Mouse (Mus musculus) neural tube, embryonic 15.5 days (tissue): ENCODE data around the gene Ptprm. TPM values are rescaled to one million over a fixed set of nuclear protein-coding genes. Genes with fewer than 3 reads are reported as not detected.

Source experiments
- ATAC-seq: fragments of 200-750 bp; cut with Nextera tagmentation; 2 replicates; pipeline ENCODE4 v1.8.0; 2017; ENCODE audit warnings: mild to moderate bottlenecking, moderate TSS enrichment, moderate library complexity; ENCODE audit not compliant: low FRiP score
- H3K27ac ChIP-seq: fragments of 300-500 bp; sonication (generic); replicated peaks from 2 replicates; pipeline ENCODE4 v1.5.1; 2015; ENCODE audit warnings: mild to moderate bottlenecking, inconsistent platforms
- H3K27me3 ChIP-seq: fragments of 300-500 bp; sonication (generic); replicated peaks from 2 replicates; pipeline ENCODE4 v1.6.1; 2015; ENCODE audit warnings: inconsistent platforms
- H3K36me3 ChIP-seq: fragments of 300-500 bp; sonication (generic); 2 replicates; pipeline ENCODE4 v1.6.1; 2015; ENCODE audit warnings: inconsistent platforms
- H3K4me1 ChIP-seq: fragments of 300-500 bp; sonication (generic); 2 replicates; pipeline ENCODE4 v1.6.1; 2015; ENCODE audit warnings: inconsistent platforms
- H3K4me2 ChIP-seq: fragments of 300-500 bp; sonication (generic); 2 replicates; pipeline ENCODE4 v1.6.1; 2015; ENCODE audit warnings: inconsistent platforms, mild to moderate bottlenecking, moderate library complexity
- H3K4me3 ChIP-seq: fragments of 300-500 bp; sonication (generic); replicated peaks from 2 replicates; pipeline ENCODE4 v1.5.1; 2015; ENCODE audit warnings: mild to moderate bottlenecking, inconsistent platforms
- H3K9ac ChIP-seq: fragments of 300-500 bp; sonication (generic); replicated peaks from 2 replicates; pipeline ENCODE4 v1.6.1; 2015; ENCODE audit warnings: mild to moderate bottlenecking, inconsistent platforms
- H3K9me3 ChIP-seq: fragments of 300-500 bp; sonication (generic); replicated peaks from 2 replicates; pipeline ENCODE4 v1.6.1; 2016; ENCODE audit warnings: inconsistent platforms
- WGBS: fragments of 180-500 bp; shearing (Covaris S2); methylation state at CpG from one replicate; pipeline ENCODE4 v1.1.7; 2015; ENCODE audit warnings: mixed read lengths; 5-methylcytosine and 5-hydroxymethylcytosine counted together
- polyA plus RNA-seq: library from polyadenylated mRNA; unstranded; fragments of >200 nt; fragmentation: Nextera tagmentation; extraction: Ambion mirVana; gene quantifications from 2 replicates; pipeline ENCODE4 v1.2.1, GENCODE M21; 2015

The Ptprm gene
- polyA plus RNA-seq, 1 experiment from 2014 or later = 25.3 TPM

- no peak overlapping the region for H3K4me2 ChIP-seq
- ATAC-seq = no peak
- no peaks in the 10 kb centered on the region for H3K36me3 ChIP-seq
- H3K27ac ChIP-seq = no peak overlapping the region
- H3K4me3 ChIP-seq = no peak overlapping the region
- no peaks in the 10 kb centered on the region for H3K27me3 ChIP-seq
- no peaks in the 10 kb centered on the region for H3K9me3 ChIP-seq
- WGBS = 72% methylated on average over 4 of the region's 4 CpGs
- H3K4me1 ChIP-seq = peaks cover 13% of the 10 kb centered on the region; the same call in 1 of the 2 replicates
- no peak overlapping the region for H3K9ac ChIP-seq
Measured at GRCm38 (mm10) chr17:67125596-67125995, 228.7 kb downstream of the Ptprm start.

- no peaks in the 10 kb centered on the region for H3K27me3 ChIP-seq
- H3K4me3 ChIP-seq = no peak overlapping the region
- no peak overlapping the region for H3K27ac ChIP-seq
- no peaks in the 10 kb centered on the region for H3K36me3 ChIP-seq
- peaks cover 17% of the 10 kb centered on the region; the same call in 1 of the 2 replicates for H3K4me1 ChIP-seq
- no peak for ATAC-seq
- H3K9ac ChIP-seq = no peak overlapping the region
- H3K4me2 ChIP-seq = no peak overlapping the region
- WGBS = 59% methylated on average over 5 of the region's 5 CpGs
- no peaks in the 10 kb centered on the region for H3K9me3 ChIP-seq
Measured at GRCm38 (mm10) chr17:67124294-67124693, 230.0 kb downstream of the Ptprm start.

GRCm38 (mm10) chr17:67123722-67124121, 230.5 kb downstream of the Ptprm start:
- no peak for ATAC-seq
- Histone ChIP-seq H3K36me3 (no peaks in the 10 kb centered on the region), H3K4me2 (no peak overlapping the region), H3K4me1 (peaks cover 17% of the 10 kb centered on the region; the same call in 1 of the 2 replicates), H3K27me3 (no peaks in the 10 kb centered on the region), H3K4me3 (no peak overlapping the region), H3K9ac (no peak overlapping the region), H3K9me3 (no peaks in the 10 kb centered on the region), H3K27ac (no peak overlapping the region)
- 85% methylated on average over 5 of the region's 5 CpGs for WGBS

- H3K27me3 ChIP-seq = no peaks in the 10 kb centered on the region
- H3K27ac ChIP-seq = no peak overlapping the region
- H3K9ac ChIP-seq = no peak overlapping the region
- no peak overlapping the region for H3K4me2 ChIP-seq
- no peaks in the 10 kb centered on the region for H3K9me3 ChIP-seq
- 74% methylated on average over 5 of the region's 5 CpGs for WGBS
- no peak for ATAC-seq
- no peaks in the 10 kb centered on the region for H3K36me3 ChIP-seq
- H3K4me1 ChIP-seq = peaks cover 15% of the 10 kb centered on the region; the same call in 1 of the 2 replicates
- no peak overlapping the region for H3K4me3 ChIP-seq
Measured at GRCm38 (mm10) chr17:67120863-67121262, 233.4 kb downstream of the Ptprm start.

- ATAC-seq = no peak
- H3K4me3 ChIP-seq = no peak overlapping the region
- WGBS = 41% methylated on average over 7 of the region's 7 CpGs
- no peak overlapping the region for H3K27ac ChIP-seq
- H3K9me3 ChIP-seq = no peaks in the 10 kb centered on the region
- H3K4me1 ChIP-seq = peaks cover 7% of the 10 kb centered on the region; the same call in 1 of the 2 replicates
- H3K9ac ChIP-seq = no peak overlapping the region
- H3K27me3 ChIP-seq = no peaks in the 10 kb centered on the region
- H3K4me2 ChIP-seq = no peak overlapping the region
- H3K36me3 ChIP-seq = no peaks in the 10 kb centered on the region
Measured at GRCm38 (mm10) chr17:67118676-67119340, 235.4 kb downstream of the Ptprm start.

- Histone ChIP-seq H3K9me3 (no peaks in the 10 kb centered on the region), H3K4me3 (no peak overlapping the region), H3K9ac (no peak overlapping the region), H3K36me3 (no peaks in the 10 kb centered on the region), H3K4me1 (0 out of 2 replicates have a peak, but pooled peaks cover 2% of the 10 kb centered on the region), H3K27ac (no peak overlapping the region), H3K27me3 (no peaks in the 10 kb centered on the region), H3K4me2 (no peak overlapping the region)
- WGBS = 70% methylated on average over 2 of the region's 2 CpGs
- ATAC-seq = no peak
Measured at GRCm38 (mm10) chr17:67114842-67115241, 239.4 kb downstream of the Ptprm start.

- no peak overlapping the region for H3K4me2 ChIP-seq
- no peaks in the 10 kb centered on the region for H3K27me3 ChIP-seq
- no peaks in the 10 kb centered on the region for H3K36me3 ChIP-seq
- H3K4me3 ChIP-seq = no peak overlapping the region
- WGBS = 73% methylated on average over 3 of the region's 3 CpGs
- no peak overlapping the region for H3K9ac ChIP-seq
- H3K9me3 ChIP-seq = no peaks in the 10 kb centered on the region
- H3K4me1 ChIP-seq = no peaks in the 10 kb centered on the region
- H3K27ac ChIP-seq = no peak overlapping the region
- ATAC-seq = no peak
Measured at GRCm38 (mm10) chr17:67112679-67113078, 241.6 kb downstream of the Ptprm start.

GRCm38 (mm10) chr17:67106176-67106575, 248.1 kb downstream of the Ptprm start:
- ATAC-seq = no peak
- Histone ChIP-seq H3K9ac (no peak overlapping the region), H3K4me1 (no peaks in the 10 kb centered on the region), H3K9me3 (no peaks in the 10 kb centered on the region), H3K4me3 (no peak overlapping the region), H3K27me3 (no peaks in the 10 kb centered on the region), H3K36me3 (no peaks in the 10 kb centered on the region), H3K27ac (no peak overlapping the region), H3K4me2 (no peak overlapping the region)
- WGBS = 88% methylated on average over 2 of the region's 2 CpGs

GRCm38 (mm10) chr17:67102051-67102450, 252.2 kb downstream of the Ptprm start:
- no peak overlapping the region for H3K9ac ChIP-seq
- H3K27me3 ChIP-seq = no peaks in the 10 kb centered on the region
- no peak overlapping the region for H3K27ac ChIP-seq
- ATAC-seq = no peak
- H3K4me1 ChIP-seq = no peaks in the 10 kb centered on the region
- no peak overlapping the region for H3K4me3 ChIP-seq
- WGBS = 80% methylated on average over 6 of the region's 6 CpGs
- no peak overlapping the region for H3K4me2 ChIP-seq
- no peaks in the 10 kb centered on the region for H3K36me3 ChIP-seq
- H3K9me3 ChIP-seq = no peaks in the 10 kb centered on the region

- 35% methylated on average over 5 of the region's 5 CpGs for WGBS
- peak; percentile 45; the same call in 1 of the 2 replicates for ATAC-seq
Measured at GRCm38 (mm10) chr17:67090997-67091396, 263.3 kb downstream of the Ptprm start.

GRCm38 (mm10) chr17:67090153-67090552, 264.1 kb downstream of the Ptprm start:
- Histone ChIP-seq H3K36me3 (no peaks in the 10 kb centered on the region), H3K9ac (no peak overlapping the region), H3K9me3 (no peaks in the 10 kb centered on the region), H3K27ac (no peak overlapping the region), H3K4me3 (no peak overlapping the region), H3K4me1 (peaks cover 18% of the 10 kb centered on the region), H3K4me2 (no peak overlapping the region), H3K27me3 (no peaks in the 10 kb centered on the region)
- 75% methylated on average over 7 of the region's 7 CpGs for WGBS
- ATAC-seq = no peak

More at GRCm38 (mm10) chr17:67090997-67091396, 263.3 kb downstream of the Ptprm start:
- no peak overlapping the region for H3K9ac ChIP-seq
- no peaks in the 10 kb centered on the region for H3K27me3 ChIP-seq
- H3K27ac ChIP-seq = no peak overlapping the region
- no peaks in the 10 kb centered on the region for H3K9me3 ChIP-seq
- no peaks in the 10 kb centered on the region for H3K36me3 ChIP-seq
- H3K4me1 ChIP-seq = peaks cover 14% of the 10 kb centered on the region
- H3K4me3 ChIP-seq = no peak overlapping the region
- H3K4me2 ChIP-seq = no peak overlapping the region

- no peak for ATAC-seq
- Histone ChIP-seq H3K4me1 (peaks cover 23% of the 10 kb centered on the region), H3K36me3 (no peaks in the 10 kb centered on the region), H3K27ac (no peak overlapping the region), H3K27me3 (no peaks in the 10 kb centered on the region), H3K4me2 (no peak overlapping the region), H3K9me3 (no peaks in the 10 kb centered on the region), H3K9ac (no peak overlapping the region), H3K4me3 (no peak overlapping the region)
- WGBS = 88% methylated on average over 3 of the region's 3 CpGs
Measured at GRCm38 (mm10) chr17:67089611-67090010, 264.6 kb downstream of the Ptprm start.
